Mouse (Mus musculus) liver, adult 2 months (tissue): Measurements from ENCODE around the gene Dus2.

Source experiments
- CTCF ChIP-seq: fragments of 200-500 bp; IDR thresholded peaks from 2 replicates; pipeline ENCODE4 v1.5.1; 2011; ENCODE audit warnings: low read depth, low read length, control low read depth
- POLR2A ChIP-seq: fragments of 200-500 bp; IDR thresholded peaks from 2 replicates; pipeline ENCODE4 v1.6.1; 2011; ENCODE audit warnings: low read length, control low read depth; ENCODE audit not compliant: insufficient read depth; ENCODE audit errors: extremely low read depth

DNA sequence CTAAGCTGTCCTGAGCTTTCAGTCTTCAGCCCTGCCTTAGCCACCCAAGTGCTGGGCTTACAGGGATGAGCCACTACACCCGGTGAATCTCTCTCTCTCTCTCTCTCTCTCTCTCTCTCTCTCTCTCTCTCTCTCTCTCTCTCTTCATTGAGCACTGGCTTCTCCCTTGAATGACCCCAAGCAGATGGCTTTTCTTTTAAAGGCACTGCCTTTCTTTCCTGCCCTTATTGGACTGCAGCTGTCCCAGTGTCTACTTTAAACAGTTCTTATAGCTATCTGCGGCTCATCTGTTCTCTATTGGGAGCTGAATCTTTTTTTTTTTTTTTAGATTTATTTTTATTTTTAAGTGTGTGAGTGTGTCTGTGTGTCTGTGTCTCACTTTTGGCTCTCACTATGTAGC is 51.9 kb downstream of the Dus2 start:
- TF ChIP-seq CTCF (no peak), POLR2A (no peak)
